Mouse (Mus musculus) MEL (cell line): ENCODE results near the gene Mon1a. TPM values are rescaled to one million over a fixed set of nuclear protein-coding genes. Genes with fewer than 3 reads are reported as not detected.
A peak's percentile ranks its signal among the peaks of the same experiment; 100 is the strongest.

Source experiments
- DNase-seq: peaks from one replicate; pipeline ENCODE4 v3.0.0; 2011; ENCODE audit warnings: low read depth, low spot score
- H3K27ac ChIP-seq: 2 replicates; pipeline ENCODE4 v1.5.1; 2012; ENCODE audit warnings: low read depth, mild to moderate bottlenecking, control low read depth, low read length, moderate library complexity; ENCODE audit not compliant: control insufficient read depth
- H3K27me3 ChIP-seq, 2 experiments: fragments of 150-350 bp in 1 of 2; sonication (generic) in 1 of 2; 2 replicates each; pipeline ENCODE4 v1.6.1; 2012; ENCODE audit warnings: low read length in 2 of 2, mild to moderate bottlenecking in 2 of 2, improper control_type of control experiment in 1 of 2, moderate library complexity in 1 of 2; ENCODE audit not compliant: insufficient read depth in 2 of 2, control insufficient read depth in 1 of 2
- H3K36me3 ChIP-seq, 2 experiments: 2 replicates each; pipeline ENCODE4 v1.6.1; 2012 to 2014; ENCODE audit warnings: low read length in 2 of 2, improper control_type of control experiment in 1 of 2, inconsistent platforms in 1 of 2, mild to moderate bottlenecking in 1 of 2; ENCODE audit not compliant: insufficient read depth in 2 of 2, control insufficient read depth in 1 of 2
- H3K4me1 ChIP-seq, 2 experiments: fragments of 150-350 bp in 1 of 2; sonication (generic) in 1 of 2; 2 replicates each; pipeline ENCODE4 v1.6.1; 2012; ENCODE audit warnings: low read length in 2 of 2, improper control_type of control experiment in 1 of 2, mild to moderate bottlenecking in 1 of 2; ENCODE audit not compliant: insufficient read depth in 2 of 2, control insufficient read depth in 1 of 2
- H3K4me3 ChIP-seq, 2 experiments: fragments of 150-350 bp in 1 of 2; sonication (generic) in 1 of 2; 2 replicates each; pipeline ENCODE4 v1.5.1; 2012; ENCODE audit warnings: low read depth in 2 of 2, low read length in 2 of 2, mild to moderate bottlenecking in 2 of 2, moderate library complexity in 2 of 2, control low read depth in 1 of 2, improper control_type of control experiment in 1 of 2; ENCODE audit not compliant: control insufficient read depth in 1 of 2, insufficient read depth in 1 of 2
- H3K79me2 ChIP-seq: 2 replicates; pipeline ENCODE4 v1.6.1; 2012; ENCODE audit warnings: mild to moderate bottlenecking, low read length, moderate library complexity; ENCODE audit not compliant: control insufficient read depth, poor library complexity, insufficient read depth
- H3K9ac ChIP-seq: 2 replicates; pipeline ENCODE4 v1.6.1; 2012; ENCODE audit warnings: low read depth, mild to moderate bottlenecking, control low read depth, low read length, moderate library complexity; ENCODE audit not compliant: control insufficient read depth, poor library complexity, severe bottlenecking
- H3K9me3 ChIP-seq: fragments of 150-350 bp; sonication (generic); replicated peaks from 2 replicates; pipeline ENCODE4 v1.6.1; 2012; ENCODE audit warnings: mild to moderate bottlenecking, low read length, improper control_type of control experiment, moderate library complexity; ENCODE audit not compliant: insufficient read depth
- BHLHE40 ChIP-seq: IDR thresholded peaks from 2 replicates; pipeline ENCODE4 v1.6.1; 2012; ENCODE audit warnings: low read depth, mild to moderate bottlenecking, inconsistent platforms, low read length, improper control_type of control experiment, borderline replicate concordance
- CHD1 ChIP-seq: IDR thresholded peaks from 2 replicates; pipeline ENCODE4 v1.6.1; 2012; ENCODE audit warnings: low read depth, mild to moderate bottlenecking, inconsistent platforms, low read length, improper control_type of control experiment
- CTCF ChIP-seq, 3 experiments: IDR thresholded peaks in 2 of 3; conservative IDR thresholded peaks in 1 of 3; 2 replicates each; pipeline ENCODE4 v1.5.1; 2011 to 2012; ENCODE audit warnings: low read length in 3 of 3, low read depth in 2 of 3, mild to moderate bottlenecking in 2 of 3, improper control_type of control experiment in 1 of 3, inconsistent platforms in 1 of 3, mixed read lengths in 1 of 3, moderate library complexity in 1 of 3; ENCODE audit not compliant: control insufficient read depth in 1 of 3, insufficient read depth in 1 of 3, poor library complexity in 1 of 3, severe bottlenecking in 1 of 3
- E2F4 ChIP-seq: IDR thresholded peaks from 2 replicates; pipeline ENCODE4 v1.6.1; 2011; ENCODE audit warnings: low read depth, low read length, improper control_type of control experiment, borderline replicate concordance
- ELF1 ChIP-seq: IDR thresholded peaks from 2 replicates; pipeline ENCODE4 v1.6.1; 2014; ENCODE audit warnings: low read depth, mild to moderate bottlenecking, inconsistent platforms, low read length, improper control_type of control experiment, moderate library complexity
- EP300 ChIP-seq, 2 experiments: IDR thresholded peaks; 2 replicates each; pipeline ENCODE4 v1.6.1; 2011; ENCODE audit warnings: improper control_type of control experiment in 2 of 2, low read length in 2 of 2, low read depth in 1 of 2, mild to moderate bottlenecking in 1 of 2
- GABPA ChIP-seq: IDR thresholded peaks from 2 replicates; pipeline ENCODE4 v1.6.1; 2012; ENCODE audit warnings: low read depth, mild to moderate bottlenecking, inconsistent platforms, low read length, improper control_type of control experiment, moderate library complexity
- GATA1 ChIP-seq: IDR thresholded peaks from 2 replicates; pipeline ENCODE4 v1.6.1; 2011; ENCODE audit warnings: low read depth, low read length, improper control_type of control experiment
- HCFC1 ChIP-seq: IDR thresholded peaks from 2 replicates; pipeline ENCODE4 v1.6.1; 2012; ENCODE audit warnings: low read depth, mild to moderate bottlenecking, inconsistent platforms, low read length, improper control_type of control experiment, moderate library complexity
- JUND ChIP-seq: IDR thresholded peaks from 2 replicates; pipeline ENCODE4 v1.6.1; 2011; ENCODE audit warnings: low read depth, mild to moderate bottlenecking, improper control_type of control experiment, low read length
- KAT2A ChIP-seq: conservative IDR thresholded peaks from 2 replicates; pipeline ENCODE4 v1.6.1; 2012; ENCODE audit warnings: low read depth, low read length, improper control_type of control experiment, inconsistent platforms
- MAZ ChIP-seq: IDR thresholded peaks from 2 replicates; pipeline ENCODE4 v1.6.1; 2012; ENCODE audit warnings: low read depth, mild to moderate bottlenecking, inconsistent platforms, low read length, improper control_type of control experiment
- MEF2A ChIP-seq: IDR thresholded peaks from 2 replicates; pipeline ENCODE4 v1.6.1; 2014; ENCODE audit warnings: low read depth, mild to moderate bottlenecking, inconsistent platforms, low read length, improper control_type of control experiment; ENCODE audit not compliant: poor library complexity, insufficient replicate concordance, severe bottlenecking; ENCODE audit errors: extremely low read depth
- MXI1 ChIP-seq: IDR thresholded peaks from 2 replicates; pipeline ENCODE4 v1.6.1; 2011; ENCODE audit warnings: mild to moderate bottlenecking, low read depth, low read length, improper control_type of control experiment
- MYB ChIP-seq: IDR thresholded peaks from 2 replicates; pipeline ENCODE4 v1.6.1; 2011; ENCODE audit warnings: mild to moderate bottlenecking, low read depth, low read length, improper control_type of control experiment
- MYC ChIP-seq: IDR thresholded peaks from 2 replicates; pipeline ENCODE4 v1.6.1; 2011; ENCODE audit warnings: low read depth, mild to moderate bottlenecking, low read length, improper control_type of control experiment, moderate library complexity
- NELFE ChIP-seq: IDR thresholded peaks from 2 replicates; pipeline ENCODE4 v1.6.1; 2011; ENCODE audit warnings: low read depth, low read length, improper control_type of control experiment
- NRF1 ChIP-seq: IDR thresholded peaks from 2 replicates; pipeline ENCODE4 v1.6.1; 2014; ENCODE audit warnings: low read depth, mild to moderate bottlenecking, inconsistent platforms, low read length, improper control_type of control experiment, moderate library complexity; ENCODE audit not compliant: poor library complexity, insufficient read depth, severe bottlenecking
- POLR2A ChIP-seq, 2 experiments: IDR thresholded peaks; 2 replicates each; pipeline ENCODE4 v1.6.1; 2011 to 2012; ENCODE audit warnings: low read length in 2 of 2, mild to moderate bottlenecking in 2 of 2, control low read depth in 1 of 2, improper control_type of control experiment in 1 of 2, low read depth in 1 of 2, moderate library complexity in 1 of 2; ENCODE audit not compliant: control insufficient read depth in 1 of 2, insufficient read depth in 1 of 2, poor library complexity in 1 of 2
- POLR2AphosphoS5 ChIP-seq: IDR thresholded peaks from 2 replicates; pipeline ENCODE4 v1.6.1; 2012; ENCODE audit warnings: low read depth, borderline replicate concordance, mild to moderate bottlenecking, inconsistent platforms, low read length, moderate library complexity, mixed read lengths
- RAD21 ChIP-seq: IDR thresholded peaks from 2 replicates; pipeline ENCODE4 v1.6.1; 2011; ENCODE audit warnings: mild to moderate bottlenecking, low read depth, low read length, improper control_type of control experiment
- RCOR1 ChIP-seq: IDR thresholded peaks from 2 replicates; pipeline ENCODE4 v1.6.1; 2012; ENCODE audit warnings: low read depth, mild to moderate bottlenecking, inconsistent platforms, low read length, improper control_type of control experiment
- SIN3A ChIP-seq: IDR thresholded peaks from 2 replicates; pipeline ENCODE4 v1.6.1; 2012; ENCODE audit warnings: low read length, improper control_type of control experiment, inconsistent platforms
- SMC3 ChIP-seq: IDR thresholded peaks from 2 replicates; pipeline ENCODE4 v1.6.1; 2011; ENCODE audit warnings: low read depth, low read length, improper control_type of control experiment
- TAL1 ChIP-seq: IDR thresholded peaks from 2 replicates; pipeline ENCODE4 v1.6.1; 2012; ENCODE audit warnings: mild to moderate bottlenecking, inconsistent platforms, low read length, moderate library complexity, mixed read lengths
- TBP ChIP-seq: IDR thresholded peaks from 2 replicates; pipeline ENCODE4 v1.8.0; 2011; ENCODE audit warnings: low read depth, low read length, improper control_type of control experiment
- TCF12 ChIP-seq: IDR thresholded peaks from 2 replicates; pipeline ENCODE4 v1.6.1; 2014; ENCODE audit warnings: low read depth, mild to moderate bottlenecking, inconsistent platforms, low read length, improper control_type of control experiment, moderate library complexity
- UBTF ChIP-seq: IDR thresholded peaks from 2 replicates; pipeline ENCODE4 v1.6.1; 2012; ENCODE audit warnings: low read depth, mild to moderate bottlenecking, inconsistent platforms, low read length, improper control_type of control experiment, moderate library complexity, borderline replicate concordance; ENCODE audit not compliant: insufficient read depth
- USF1 ChIP-seq: IDR thresholded peaks from 2 replicates; pipeline ENCODE4 v1.6.1; 2014; ENCODE audit warnings: low read depth, mild to moderate bottlenecking, inconsistent platforms, low read length, improper control_type of control experiment, moderate library complexity
- USF2 ChIP-seq, 2 experiments: IDR thresholded peaks; 2 replicates each; pipeline ENCODE4 v1.6.1; 2011 to 2012; ENCODE audit warnings: improper control_type of control experiment in 2 of 2, low read length in 2 of 2, borderline replicate concordance in 1 of 2, inconsistent platforms in 1 of 2, low read depth in 1 of 2, mild to moderate bottlenecking in 1 of 2; ENCODE audit not compliant: insufficient read depth in 1 of 2
- ZC3H11A ChIP-seq: IDR thresholded peaks from 2 replicates; pipeline ENCODE4 v1.6.1; 2012; ENCODE audit warnings: low read depth, mild to moderate bottlenecking, inconsistent platforms, low read length, improper control_type of control experiment
- ZMIZ1 ChIP-seq: IDR thresholded peaks from 2 replicates; pipeline ENCODE4 v1.6.1; 2012; ENCODE audit warnings: low read depth, mild to moderate bottlenecking, inconsistent platforms, low read length, improper control_type of control experiment, moderate library complexity
- ZNF384 ChIP-seq: IDR thresholded peaks from 2 replicates; pipeline ENCODE4 v1.6.1; 2012; ENCODE audit warnings: low read depth, mild to moderate bottlenecking, inconsistent platforms, low read length, improper control_type of control experiment
- polyA plus RNA-seq, 2 experiments: library from polyadenylated mRNA; stranded (reverse) in 1 of 2; unstranded in 1 of 2; fragments of >175 nt in 1 of 2; fragments of >200 nt in 1 of 2; gene quantifications; 2 replicates each; pipeline versions ENCODE4 v1.2.1 to v1.2.4; 2012; ENCODE audit warnings: low replicate concordance in 2 of 2, low read depth in 1 of 2; ENCODE audit not compliant: insufficient read length in 2 of 2, insufficient read depth in 1 of 2, missing spikeins in 1 of 2
- total RNA-seq: library from RNA; depleted of rRNA; stranded (reverse); fragments of 300-350 nt; gene quantifications from 2 replicates; pipeline ENCODE4 v1.2.3, GENCODE M21; 2012

Mon1a gene
- total and polyA plus RNA-seq, 3 experiments, result 11.5 to 13.5 TPM; not detected in 1

DNA sequence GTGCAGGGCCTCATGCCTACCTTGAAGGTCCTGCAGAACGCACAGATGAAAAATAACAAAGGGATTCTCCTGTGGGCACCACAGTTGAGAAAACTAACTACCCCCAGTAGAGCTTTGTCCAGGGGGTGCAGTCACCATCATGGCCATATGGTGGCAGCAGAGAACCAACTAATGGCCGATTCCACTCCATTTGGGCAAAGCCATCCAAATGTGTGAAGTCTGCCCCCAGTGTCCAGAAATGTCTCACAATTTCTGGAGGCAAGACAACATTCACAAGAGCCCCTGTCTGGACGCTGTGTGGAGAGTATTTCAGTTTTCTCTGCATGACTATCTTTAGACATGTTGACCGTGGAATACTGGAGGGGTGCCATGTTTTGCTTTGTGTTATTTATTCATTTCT, 16.8 kb downstream of the Mon1a start:
- Histone ChIP-seq H3K9ac (no peak overlapping the region), H3K79me2 (no peaks in the 10 kb centered on the region; the same call in 1 of the 2 replicates), H3K9me3 (no peaks in the 10 kb centered on the region), H3K27ac (no peak overlapping the region), H3K27me3 (no peaks in the 10 kb centered on the region), H3K36me3 (peaks cover 0 to 20% of the 10 kb centered on the region in 2 experiments; a peak in 2 of 4 replicates), H3K4me3 (no peak overlapping the region), H3K4me1 (peaks cover 5 to 30% of the 10 kb centered on the region in 2 experiments)
- TF ChIP-seq ZNF384, result no peak
- no peak for TF ChIP-seq POLR2AphosphoS5
- no peak for TF ChIP-seq EP300 (IDR thresholded peaks at IDR 0.05; ENCODE audit: low read depth in 1 of 2, low read length in 2 of 2)
- no peak for TF ChIP-seq USF2 (IDR thresholded peaks at IDR 0.05; ENCODE audit: borderline replicate concordance in 1 of 2, insufficient read depth in 1 of 2, low read depth in 1 of 2, low read length in 2 of 2)
- TF ChIP-seq TAL1, result no peak
- no peak for TF ChIP-seq NELFE
- TF ChIP-seq GATA1, result no peak
- no peak for TF ChIP-seq RCOR1
- TF ChIP-seq HCFC1, result no peak
- peak; percentile 90 to 100 (median 96); a peak in 5 of 6 replicates for TF ChIP-seq CTCF (IDR thresholded peaks at IDR 0.05 in 2 of 3, conservative IDR thresholded peaks at IDR 0.05 in 1 of 3; ENCODE audit: control insufficient read depth in 1 of 3, insufficient read depth in 1 of 3, low read depth in 2 of 3, low read length in 3 of 3, poor library complexity in 1 of 3, severe bottlenecking in 1 of 3)
- no peak for TF ChIP-seq ELF1
- peak; percentile 55; the same call in 1 of the 2 replicates for TF ChIP-seq TBP
- TF ChIP-seq MXI1, result peak; percentile 42; the same call in 1 of the 2 replicates
- TF ChIP-seq JUND, result no peak
- no peak for TF ChIP-seq ZMIZ1
- TF ChIP-seq SMC3, result peak; percentile 94
- no peak for TF ChIP-seq USF1
- no peak for TF ChIP-seq CHD1
- TF ChIP-seq MAZ, result 0 out of 2 replicates have a peak, but pooled peaks have one; percentile 44
- TF ChIP-seq SIN3A, result peak; percentile 74
- TF ChIP-seq KAT2A, result no peak
- no peak for TF ChIP-seq E2F4
- TF ChIP-seq UBTF, result no peak
- peak; percentile 93 for TF ChIP-seq ZC3H11A
- no peak for TF ChIP-seq MYB
- no peak for TF ChIP-seq MYC
- TF ChIP-seq BHLHE40, result no peak
- TF ChIP-seq MEF2A, result no peak
- no peak for TF ChIP-seq NRF1
- no peak for TF ChIP-seq GABPA
- TF ChIP-seq TCF12, result no peak
- TF ChIP-seq POLR2A (IDR thresholded peaks at IDR 0.05; ENCODE audit: control insufficient read depth in 1 of 2, insufficient read depth in 1 of 2, low read depth in 1 of 2, low read length in 2 of 2, poor library complexity in 1 of 2), result no peak
- TF ChIP-seq RAD21, result no peak; the same call in none of the 2 replicates
- DNase-seq, result peak; percentile 92
